Mouse (Mus musculus): Measurements from ENCODE around the gene Ifngr2. TPM values are rescaled to one million over a fixed set of nuclear protein-coding genes. Genes with fewer than 3 reads are reported as not detected.

The Ifngr2 gene
- total RNA-seq, 2 experiments from 2014 or later = 59.8 to 60.8 TPM

DNA sequence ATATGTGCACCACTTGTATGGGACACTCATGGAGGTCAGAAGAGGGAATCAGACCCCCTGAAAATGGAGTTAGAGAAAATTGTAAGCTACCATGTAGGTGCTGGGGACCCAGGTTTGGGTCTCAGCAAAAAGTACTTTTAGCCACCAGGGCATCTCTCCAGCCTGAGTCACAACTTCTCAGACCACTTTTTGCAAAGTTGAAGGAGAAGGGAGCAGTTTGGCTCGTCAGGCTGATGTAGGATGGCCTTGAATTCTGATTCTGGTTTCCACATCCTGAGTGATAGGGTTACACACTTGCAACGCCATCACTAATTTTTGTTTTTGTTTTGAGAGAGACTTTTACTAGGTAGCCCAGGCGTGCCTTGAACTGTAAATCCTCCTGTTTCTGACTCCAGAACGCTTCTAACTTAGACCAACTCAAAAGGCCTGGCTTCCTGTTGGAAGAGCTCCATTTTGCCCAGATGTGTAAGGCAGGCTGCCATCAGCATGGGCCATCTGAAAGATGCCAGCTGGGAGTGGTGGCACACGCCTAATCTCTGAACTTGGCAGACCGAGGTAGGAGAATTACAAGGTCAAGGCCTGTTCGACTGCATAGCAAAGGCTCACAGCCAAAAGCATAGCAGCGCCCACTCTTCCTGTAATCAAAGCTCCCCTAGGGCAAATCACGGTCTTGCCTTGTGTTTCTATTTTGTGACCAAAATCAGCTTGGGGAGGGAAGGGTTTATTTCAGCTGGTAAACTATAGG lies 62.8 kb downstream of the Ifngr2 start:
- peak; percentile 19 for DNase-seq

DNA sequence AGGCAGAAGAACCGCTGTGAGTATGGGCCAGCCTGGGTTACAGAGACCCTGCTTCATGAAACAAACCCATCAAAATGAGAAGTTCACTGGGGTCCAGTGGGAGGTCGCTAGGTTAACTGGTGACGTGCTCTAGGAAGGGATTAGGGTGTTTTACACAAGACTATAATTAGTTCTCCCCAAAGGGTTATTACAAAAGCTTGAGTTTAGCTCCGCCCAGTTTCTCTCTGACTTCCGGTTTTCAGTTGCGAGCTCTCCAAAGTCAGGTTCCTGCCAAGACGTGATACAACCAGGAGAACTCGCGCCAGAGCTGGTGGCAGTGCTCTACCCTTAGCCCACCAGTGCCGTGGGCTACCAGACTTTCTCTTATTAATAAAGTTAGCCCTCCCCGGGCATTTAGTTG lies 64.4 kb downstream of the Ifngr2 start:
- DNase-seq = no peak

DNA sequence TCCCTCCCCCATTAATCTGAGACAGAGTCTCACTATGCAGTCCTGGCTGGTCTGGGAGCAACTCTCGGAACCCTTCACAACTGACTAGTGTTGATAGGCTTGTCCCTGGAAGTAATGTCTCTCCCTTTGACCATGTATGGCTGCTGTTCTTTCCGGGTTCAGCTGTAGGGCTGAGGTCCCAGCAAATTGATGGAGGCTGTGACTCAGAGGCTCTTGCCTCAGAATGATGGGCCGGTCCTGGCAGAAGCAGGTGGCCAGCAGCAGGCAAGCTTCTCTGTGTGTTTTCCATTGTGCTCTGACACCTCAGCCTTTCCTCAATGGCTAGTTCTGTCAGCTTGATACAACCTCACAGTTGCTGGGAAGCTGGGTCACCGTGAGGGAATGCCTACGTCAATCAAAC lies 65.7 kb downstream of the Ifngr2 start:
- DNase-seq = no peak

DNA sequence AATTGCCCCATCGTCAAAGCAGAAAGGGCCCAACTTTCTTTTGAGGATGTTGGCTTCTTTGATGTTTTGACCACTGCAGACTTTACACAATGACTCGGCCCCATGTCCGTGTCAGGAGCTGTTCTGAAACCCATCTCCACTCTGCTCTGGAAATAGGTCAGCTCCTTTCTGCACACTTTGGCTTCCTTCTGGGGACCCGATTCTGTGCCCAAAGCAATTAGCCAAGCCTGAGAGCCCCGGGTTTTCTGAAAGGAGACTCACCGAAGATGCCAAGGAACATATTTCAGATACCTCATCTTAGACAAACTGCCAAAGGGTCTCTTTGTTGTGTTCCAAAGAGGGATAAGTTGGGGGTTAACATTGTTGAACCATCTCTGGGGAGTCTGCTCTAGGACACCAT lies 67.7 kb downstream of the Ifngr2 start:
- DNase-seq = no peak

Small RNA genes lying within 50 kb of the gene (microRNA-seq; reads per million reads assigned to microRNA genes)
- 0 reads per million in 2 experiments for gene Mir6367

Other genes starting within 250 kb of the Ifngr2 start
- gene Ifnar2, start 174.3 kb upstream of the Ifngr2 start, total RNA-seq (2021) = 10 to 100 TPM; 19.4 to 22.9 TPM
- not detected for gene Gm21970, start 155.4 kb upstream of the Ifngr2 start, total RNA-seq (2021)
- gene Il10rb, start 140.9 kb upstream of the Ifngr2 start, total RNA-seq (2021) = 10 to 100 TPM; 13.4 to 17.0 TPM
- 10 to 100 TPM; 34.9 to 36.9 TPM for gene Ifnar1, start 61.8 kb upstream of the Ifngr2 start, total RNA-seq (2021)
- 10 to 100 TPM; 15.2 to 15.9 TPM for gene Tmem50b, start 50.7 kb downstream of the Ifngr2 start, total RNA-seq (2021)
- gene Dnajc28, start 72.0 kb downstream of the Ifngr2 start, total RNA-seq (2021) = 1 to 10 TPM; 4.8 to 5.3 TPM
- 10 to 100 TPM; 54.5 to 58.5 TPM for gene Gart, start 99.9 kb downstream of the Ifngr2 start, total RNA-seq (2021)
- 100 to 1,000 TPM; 113 to 153 TPM for gene Son, start 100.4 kb downstream of the Ifngr2 start, total RNA-seq (2021)
- gene Donson, start 141.7 kb downstream of the Ifngr2 start, total RNA-seq (2021) = 1 to 10 TPM; 2.4 to 3.8 TPM
- gene Cryzl1, start 181.9 kb downstream of the Ifngr2 start, total RNA-seq (2021) = 10 to 100 TPM; 15.1 to 19.4 TPM
- gene Itsn1, start 182.2 kb downstream of the Ifngr2 start, total RNA-seq (2021) = 10 to 100 TPM; 60.2 to 81.2 TPM

Measured in gastrocnemius, postnatal 10 days (tissue).